Mouse (Mus musculus) intestine, embryonic 16.5 days (tissue): Measurements from ENCODE around the gene Frat2. TPM values are rescaled to one million over a fixed set of nuclear protein-coding genes. Genes with fewer than 3 reads are reported as not detected.
"Not testable (repeated sequence)": the region's sequence is repeated elsewhere in the genome, so short reads cannot be mapped to it uniquely, and the experiment has no call there.

Source experiments
- ATAC-seq: fragments of 200-750 bp; cut with Nextera tagmentation; 2 replicates; pipeline ENCODE4 v1.8.0; 2017; ENCODE audit warnings: moderate TSS enrichment, moderate library complexity
- H3K27ac ChIP-seq: fragments of 300-500 bp; sonication (generic); 2 replicates; pipeline ENCODE4 v1.5.1; 2014; ENCODE audit warnings: mild to moderate bottlenecking, low read length
- H3K27me3 ChIP-seq: fragments of 300-500 bp; sonication (generic); replicated peaks from 2 replicates; pipeline ENCODE4 v1.6.1; 2014; ENCODE audit warnings: low read length, control low read depth, mixed read lengths; ENCODE audit not compliant: control insufficient read depth, insufficient read depth
- H3K36me3 ChIP-seq: fragments of 300-500 bp; sonication (generic); 2 replicates; pipeline ENCODE4 v1.6.1; 2014; ENCODE audit warnings: low read length, control low read depth; ENCODE audit not compliant: control insufficient read depth, insufficient read depth
- H3K4me1 ChIP-seq: fragments of 300-500 bp; sonication (generic); 2 replicates; pipeline ENCODE4 v1.6.1; 2014; ENCODE audit warnings: low read length, control low read depth, mixed read lengths; ENCODE audit not compliant: control insufficient read depth, insufficient read depth
- H3K4me2 ChIP-seq: fragments of 300-500 bp; sonication (generic); 2 replicates; pipeline ENCODE4 v1.6.1; 2014; ENCODE audit warnings: low read depth, low read length, control low read depth
- H3K4me3 ChIP-seq: fragments of 300-500 bp; sonication (generic); 2 replicates; pipeline ENCODE4 v1.5.1; 2014; ENCODE audit warnings: mild to moderate bottlenecking, low read length
- H3K9ac ChIP-seq: fragments of 300-500 bp; sonication (generic); 2 replicates; pipeline ENCODE4 v1.6.1; 2014; ENCODE audit warnings: low read depth, low read length
- H3K9me3 ChIP-seq: fragments of 300-500 bp; sonication (generic); 2 replicates; pipeline ENCODE4 v1.6.1; 2016; ENCODE audit warnings: low read length, control low read depth; ENCODE audit not compliant: control insufficient read depth
- WGBS: fragments of 180-500 bp; shearing (Covaris S2); extraction: QIAGEN DNeasy Blood & Tissue Kit; methylation state at CpG from one replicate; pipeline ENCODE4 v1.1.7; 2014; 5-methylcytosine and 5-hydroxymethylcytosine counted together
- polyA plus RNA-seq: library from polyadenylated mRNA; unstranded; fragments of >200 nt; fragmentation: Nextera tagmentation; extraction: Ambion mirVana; gene quantifications from 2 replicates; pipeline ENCODE4 v1.2.1, GENCODE M21; 2015

Frat2 gene
- polyA plus RNA-seq, 1 experiment from 2014 or later: 4.7 TPM

GRCm38 (mm10) chr19:41869946-41870345, 22.0 kb upstream of the Frat2 start:
- not testable (repeated sequence) for ATAC-seq, H3K9me3 ChIP-seq, H3K4me2 ChIP-seq, H3K9ac ChIP-seq, H3K4me1 ChIP-seq, H3K27ac ChIP-seq, H3K27me3 ChIP-seq, H3K4me3 ChIP-seq
- peaks cover 24% of the 10 kb centered on the region for H3K36me3 ChIP-seq
- 84% methylated on average over 5 of the region's 5 CpGs for WGBS

- Histone ChIP-seq H3K4me3 (no peak overlapping the region), H3K9me3 (no peaks in the 10 kb centered on the region), H3K27me3 (no peaks in the 10 kb centered on the region), H3K27ac (no peak overlapping the region), H3K9ac (no peak overlapping the region), H3K36me3 (peaks cover 24% of the 10 kb centered on the region), H3K4me2 (no peak overlapping the region), H3K4me1 (no peaks in the 10 kb centered on the region)
- ATAC-seq: no peak
- WGBS: 98% methylated on average over 5 of the region's 5 CpGs
Observed at GRCm38 (mm10) chr19:41869296-41869695, 21.4 kb upstream of the Frat2 start.

GRCm38 (mm10) chr19:41866707-41867106, 18.8 kb upstream of the Frat2 start:
- Histone ChIP-seq H3K36me3 (peaks cover 19% of the 10 kb centered on the region; the same call in 1 of the 2 replicates), H3K4me3 (no peak overlapping the region), H3K27ac (no peak overlapping the region), H3K4me2 (no peak overlapping the region), H3K4me1 (no peaks in the 10 kb centered on the region), H3K27me3 (no peaks in the 10 kb centered on the region), H3K9me3 (no peaks in the 10 kb centered on the region), H3K9ac (no peak overlapping the region)
- 86% methylated on average over 8 of the region's 8 CpGs for WGBS
- no peak for ATAC-seq

- 0 out of 2 replicates have a peak overlapping the region, but pooled peaks have one; percentile 0 for H3K9ac ChIP-seq
Observed at GRCm38 (mm10) chr19:41857816-41858310, 9.9 kb upstream of the Frat2 start.

GRCm38 (mm10) chr19:41857086-41857762, 9.3 kb upstream of the Frat2 start:
- peaks cover 6% of the 10 kb centered on the region; the same call in 1 of the 2 replicates for H3K4me1 ChIP-seq
- no peak overlapping the region for H3K4me3 ChIP-seq
- peak; percentile 90 for ATAC-seq
- no peaks in the 10 kb centered on the region for H3K36me3 ChIP-seq
- H3K27me3 ChIP-seq: no peaks in the 10 kb centered on the region
- H3K27ac ChIP-seq: peak overlapping the region; percentile 96
- WGBS: 61% methylated on average over 5 of the region's 5 CpGs
- H3K9ac ChIP-seq: no peak overlapping the region
- no peaks in the 10 kb centered on the region for H3K9me3 ChIP-seq
- H3K4me2 ChIP-seq: peak overlapping the region; percentile 24

More at GRCm38 (mm10) chr19:41857816-41858310, 9.9 kb upstream of the Frat2 start:
- Histone ChIP-seq H3K4me1 (peaks cover 6% of the 10 kb centered on the region; the same call in 1 of the 2 replicates), H3K27ac (peak overlapping the region; percentile 96), H3K4me3 (no peak overlapping the region), H3K4me2 (peak overlapping the region; percentile 0), H3K27me3 (no peaks in the 10 kb centered on the region), H3K9me3 (no peaks in the 10 kb centered on the region), H3K36me3 (no peaks in the 10 kb centered on the region)
- WGBS: 50% methylated on average over 3 of the region's 3 CpGs
- peak; percentile 45 for ATAC-seq

GRCm38 (mm10) chr19:41852423-41852822, 4.5 kb upstream of the Frat2 start:
- Histone ChIP-seq H3K27ac (no peak overlapping the region), H3K4me3 (no peak overlapping the region), H3K9me3 (no peaks in the 10 kb centered on the region), H3K9ac (no peak overlapping the region), H3K4me2 (no peak overlapping the region), H3K4me1 (peaks cover 3% of the 10 kb centered on the region; the same call in 1 of the 2 replicates), H3K36me3 (no peaks in the 10 kb centered on the region), H3K27me3 (no peaks in the 10 kb centered on the region)
- WGBS: 81% methylated on average over 4 of the region's 4 CpGs
- no peak for ATAC-seq

- Histone ChIP-seq H3K27ac (no peak overlapping the region), H3K27me3 (no peaks in the 10 kb centered on the region), H3K4me1 (peaks cover 7% of the 10 kb centered on the region; the same call in 1 of the 2 replicates), H3K9ac (no peak overlapping the region), H3K9me3 (no peaks in the 10 kb centered on the region), H3K36me3 (no peaks in the 10 kb centered on the region), H3K4me2 (no peak overlapping the region), H3K4me3 (no peak overlapping the region)
- 43% methylated on average over 14 of the region's 14 CpGs for WGBS
- ATAC-seq: no peak
Observed at GRCm38 (mm10) chr19:41850719-41851543, 3.0 kb upstream of the Frat2 start.

- no peak overlapping the region for H3K4me2 ChIP-seq
- no peaks in the 10 kb centered on the region for H3K36me3 ChIP-seq
- H3K9me3 ChIP-seq: no peaks in the 10 kb centered on the region
- WGBS: 45% methylated on average over 6 of the region's 6 CpGs
- no peak overlapping the region for H3K9ac ChIP-seq
- no peak for ATAC-seq
- no peak overlapping the region for H3K4me3 ChIP-seq
- H3K27me3 ChIP-seq: no peaks in the 10 kb centered on the region
- peaks cover 7% of the 10 kb centered on the region; the same call in 1 of the 2 replicates for H3K4me1 ChIP-seq
- H3K27ac ChIP-seq: no peak overlapping the region
Observed at GRCm38 (mm10) chr19:41850021-41850718, 2.2 kb upstream of the Frat2 start.

GRCm38 (mm10) chr19:41847614-41847991, 329 bp downstream of the Frat2 start:
- H3K9me3 ChIP-seq, H3K36me3 ChIP-seq, H3K4me1 ChIP-seq, H3K27me3 ChIP-seq: not testable (repeated sequence)
- Histone ChIP-seq H3K27ac (peak overlapping the region; percentile 94), H3K9ac (peak overlapping the region; percentile 82), H3K4me2 (peak overlapping the region; percentile 93), H3K4me3 (peak overlapping the region; percentile 89)
- ATAC-seq: peak; percentile 53
- under 1% methylated on average over 48 of the region's 53 CpGs for WGBS
